Mouse (Mus musculus) neural tube, embryonic 12.5 days (tissue): ENCODE results near the gene Lst1. TPM values are rescaled to one million over a fixed set of nuclear protein-coding genes. Genes with fewer than 3 reads are reported as not detected.

ENCODE experiments used
- ATAC-seq: fragments of 200-750 bp; cut with Nextera tagmentation; 2 replicates; pipeline ENCODE4 v1.8.0; 2017; ENCODE audit warnings: low read depth, mild to moderate bottlenecking, moderate TSS enrichment, moderate library complexity; ENCODE audit not compliant: low FRiP score
- H3K27ac ChIP-seq: fragments of 300-500 bp; sonication (generic); 2 replicates; pipeline ENCODE4 v1.5.1; 2016
- H3K27me3 ChIP-seq: fragments of 300-500 bp; sonication (generic); replicated peaks from 2 replicates; pipeline ENCODE4 v1.6.1; 2016; ENCODE audit warnings: mild to moderate bottlenecking
- H3K36me3 ChIP-seq: fragments of 300-500 bp; sonication (generic); 2 replicates; pipeline ENCODE4 v1.6.1; 2016; ENCODE audit warnings: mild to moderate bottlenecking
- H3K4me1 ChIP-seq: fragments of 300-500 bp; sonication (generic); 2 replicates; pipeline ENCODE4 v1.6.1; 2016
- H3K4me2 ChIP-seq: fragments of 300-500 bp; sonication (generic); replicated peaks from 2 replicates; pipeline ENCODE4 v1.6.1; 2016; ENCODE audit warnings: mild to moderate bottlenecking
- H3K4me3 ChIP-seq: fragments of 300-500 bp; sonication (generic); 2 replicates; pipeline ENCODE4 v1.5.1; 2016
- H3K9ac ChIP-seq: fragments of 300-500 bp; sonication (generic); 2 replicates; pipeline ENCODE4 v1.6.1; 2016; ENCODE audit warnings: mild to moderate bottlenecking
- H3K9me3 ChIP-seq: fragments of 300-500 bp; sonication (generic); 2 replicates; pipeline ENCODE4 v1.6.1; 2016; ENCODE audit warnings: mild to moderate bottlenecking
- WGBS: fragments of 180-500 bp; shearing (Covaris S2); methylation state at CpG from one replicate; pipeline ENCODE4 v1.1.7; 2016; 5-methylcytosine and 5-hydroxymethylcytosine counted together
- polyA plus RNA-seq: library from polyadenylated mRNA; unstranded; fragments of >200 nt; fragmentation: Nextera tagmentation; extraction: Ambion mirVana; gene quantifications from 2 replicates; pipeline ENCODE4 v1.2.1, GENCODE M21; 2016

Lst1 gene
- polyA plus RNA-seq, 1 experiment from 2014 or later, result 6.8 TPM

- no peak overlapping the region for H3K4me2 ChIP-seq
- WGBS, result 77% methylated on average over 8 of the region's 8 CpGs
These were observed 13.8 kb downstream of the Lst1 start for GRCm38 (mm10) chr17:35174201-35174977.

GRCm38 (mm10) chr17:35173329-35173728 is 14.9 kb downstream of the Lst1 start:
- H3K4me1 ChIP-seq, result no peaks in the 10 kb centered on the region
- no peak for ATAC-seq
- no peak overlapping the region for H3K9ac ChIP-seq
- no peak overlapping the region for H3K4me3 ChIP-seq
- WGBS, result 73% methylated on average over 3 of the region's 3 CpGs
- H3K36me3 ChIP-seq, result no peaks in the 10 kb centered on the region
- no peak overlapping the region for H3K4me2 ChIP-seq
- H3K9me3 ChIP-seq, result no peaks in the 10 kb centered on the region
- no peak overlapping the region for H3K27ac ChIP-seq
- no peaks in the 10 kb centered on the region for H3K27me3 ChIP-seq

More at GRCm38 (mm10) chr17:35174201-35174977, 13.8 kb downstream of the Lst1 start:
- H3K27ac ChIP-seq, result no peak overlapping the region
- H3K27me3 ChIP-seq, result no peaks in the 10 kb centered on the region
- H3K4me1 ChIP-seq, result no peaks in the 10 kb centered on the region
- H3K4me3 ChIP-seq, result no peak overlapping the region
- no peak overlapping the region for H3K9ac ChIP-seq
- no peaks in the 10 kb centered on the region for H3K9me3 ChIP-seq
- no peak for ATAC-seq
- H3K36me3 ChIP-seq, result no peaks in the 10 kb centered on the region

GRCm38 (mm10) chr17:35172445-35173234 is 15.6 kb downstream of the Lst1 start:
- 75% methylated on average over 11 of the region's 11 CpGs for WGBS
- no peaks in the 10 kb centered on the region for H3K27me3 ChIP-seq

GRCm38 (mm10) chr17:35168541-35169207 is 19.6 kb downstream of the Lst1 start:
- no peaks in the 10 kb centered on the region for H3K9me3 ChIP-seq
- no peak overlapping the region for H3K27ac ChIP-seq
- H3K4me1 ChIP-seq, result peaks cover 9% of the 10 kb centered on the region
- no peaks in the 10 kb centered on the region for H3K36me3 ChIP-seq
- no peaks in the 10 kb centered on the region for H3K27me3 ChIP-seq
- ATAC-seq, result no peak
- 25% methylated on average over 4 of the region's 4 CpGs for WGBS
- no peak overlapping the region for H3K9ac ChIP-seq
- no peak overlapping the region for H3K4me3 ChIP-seq
- H3K4me2 ChIP-seq, result no peak overlapping the region

More at GRCm38 (mm10) chr17:35172445-35173234, 15.6 kb downstream of the Lst1 start:
- Histone ChIP-seq H3K36me3 (no peaks in the 10 kb centered on the region), H3K9ac (no peak overlapping the region), H3K27ac (no peak overlapping the region), H3K4me3 (no peak overlapping the region), H3K4me2 (no peak overlapping the region), H3K9me3 (no peaks in the 10 kb centered on the region), H3K4me1 (no peaks in the 10 kb centered on the region)
- no peak for ATAC-seq

GRCm38 (mm10) chr17:35167794-35168193 is 20.4 kb downstream of the Lst1 start:
- no peaks in the 10 kb centered on the region for H3K27me3 ChIP-seq
- H3K9me3 ChIP-seq, result no peaks in the 10 kb centered on the region
- H3K4me2 ChIP-seq, result no peak overlapping the region
- no peak overlapping the region for H3K9ac ChIP-seq
- no peaks in the 10 kb centered on the region for H3K36me3 ChIP-seq
- H3K27ac ChIP-seq, result no peak overlapping the region
- H3K4me1 ChIP-seq, result peaks cover 16% of the 10 kb centered on the region
- no peak for ATAC-seq
- WGBS, result 88% methylated on average over 7 of the region's 7 CpGs
- H3K4me3 ChIP-seq, result no peak overlapping the region

DNA sequence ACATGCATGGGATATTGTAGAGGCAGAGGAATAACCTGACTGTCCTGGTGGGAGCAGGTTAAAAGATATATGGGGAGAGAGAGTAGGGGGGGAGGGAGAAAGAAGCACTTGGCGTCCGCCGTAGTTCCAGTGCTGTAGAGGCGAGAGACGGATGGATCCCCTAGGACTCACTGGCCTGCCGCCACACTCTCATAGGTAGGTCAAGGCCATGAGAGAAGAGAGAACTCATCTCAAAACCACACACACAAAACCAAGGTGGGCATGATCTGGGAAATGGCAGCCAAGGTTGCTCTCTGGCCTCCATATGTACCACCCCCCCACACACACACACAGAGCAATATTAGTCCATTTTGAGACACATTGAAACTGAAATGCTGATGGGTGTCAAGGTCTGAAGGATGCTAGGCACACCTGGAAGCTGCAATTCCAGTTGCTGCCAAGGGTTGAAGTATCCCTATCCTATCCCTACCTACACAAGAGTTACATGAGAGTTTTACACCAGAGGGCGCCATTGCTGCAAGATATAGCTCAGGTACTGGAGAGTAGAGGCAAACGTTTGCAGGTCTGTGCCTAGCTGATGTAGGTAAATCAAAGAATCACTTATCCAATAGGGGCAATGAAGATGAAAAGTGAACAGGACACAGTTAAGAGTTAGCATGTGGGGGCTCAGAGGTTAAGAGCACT is 21.7 kb downstream of the Lst1 start:
- Histone ChIP-seq H3K9ac (no peak overlapping the region; the same call in 1 of the 2 replicates), H3K36me3 (peaks cover 6% of the 10 kb centered on the region), H3K9me3 (no peaks in the 10 kb centered on the region), H3K27me3 (no peaks in the 10 kb centered on the region), H3K27ac (no peak overlapping the region), H3K4me2 (peak overlapping the region; percentile 92), H3K4me1 (peaks cover 29% of the 10 kb centered on the region), H3K4me3 (no peak overlapping the region)
- 64% methylated on average over 8 of the region's 8 CpGs for WGBS
- no peak for ATAC-seq

DNA sequence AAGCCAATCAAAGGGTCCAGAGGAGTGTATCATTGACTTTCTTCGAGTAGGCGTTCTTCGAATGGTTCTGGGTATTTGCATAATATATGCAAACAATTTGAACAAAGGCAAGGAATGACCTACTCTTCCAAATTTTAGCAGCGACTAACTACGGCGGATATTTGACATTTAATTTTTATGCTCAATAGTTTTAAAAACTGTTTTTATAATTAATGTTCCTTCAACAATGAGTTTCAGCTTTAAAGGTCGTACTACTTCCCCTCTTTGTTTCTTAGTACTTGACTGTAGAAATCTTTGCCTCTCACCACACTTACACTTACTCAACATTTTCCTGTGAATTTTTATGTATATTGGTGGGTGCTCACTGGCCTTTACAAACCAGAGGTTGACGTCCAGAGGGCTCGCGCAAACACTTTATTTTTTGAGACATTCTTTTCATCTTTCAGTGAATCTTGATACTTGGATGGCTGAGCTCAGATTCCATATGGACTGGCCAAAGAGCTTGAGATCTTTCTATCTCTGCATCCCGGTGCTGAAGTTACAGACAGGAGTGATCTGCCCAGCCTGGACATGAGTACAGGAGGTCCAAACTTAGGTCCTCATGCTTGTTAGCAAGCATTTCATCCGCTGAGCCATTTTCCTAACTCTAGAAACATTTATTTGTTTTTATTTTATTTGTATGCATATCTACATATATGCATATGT is 22.6 kb downstream of the Lst1 start:
- Histone ChIP-seq H3K27me3 (no peaks in the 10 kb centered on the region), H3K9me3 (no peaks in the 10 kb centered on the region), H3K4me2 (peak overlapping the region; percentile 92), H3K27ac (peak overlapping the region; percentile 85), H3K4me1 (peaks cover 30% of the 10 kb centered on the region), H3K4me3 (peak overlapping the region; percentile 99), H3K9ac (peak overlapping the region; percentile 52), H3K36me3 (peaks cover 15% of the 10 kb centered on the region)
- 23% methylated on average over 12 of the region's 12 CpGs for WGBS
- ATAC-seq, result peak; percentile 89

GRCm38 (mm10) chr17:35164568-35165450 is 23.4 kb downstream of the Lst1 start, which contains the start of gene Prrc2a:
Gene Prrc2a, minus strand, starts transcription at chr17:35164897.
- Histone ChIP-seq H3K4me1 (peaks cover 30% of the 10 kb centered on the region), H3K27ac (peak within 1 kb of the TSS; percentile 89), H3K27me3 (no peaks in the 10 kb centered on the region), H3K4me2 (peak within 1 kb of the TSS; percentile 92), H3K36me3 (peaks cover 23% of the 10 kb centered on the region), H3K9me3 (no peaks in the 10 kb centered on the region), H3K9ac (peak within 1 kb of the TSS; percentile 100), H3K4me3 (peak within 1 kb of the TSS; percentile 99)
- under 1% methylated on average over 75 of the region's 89 CpGs for WGBS
- ATAC-seq, result peak; percentile 94

DNA sequence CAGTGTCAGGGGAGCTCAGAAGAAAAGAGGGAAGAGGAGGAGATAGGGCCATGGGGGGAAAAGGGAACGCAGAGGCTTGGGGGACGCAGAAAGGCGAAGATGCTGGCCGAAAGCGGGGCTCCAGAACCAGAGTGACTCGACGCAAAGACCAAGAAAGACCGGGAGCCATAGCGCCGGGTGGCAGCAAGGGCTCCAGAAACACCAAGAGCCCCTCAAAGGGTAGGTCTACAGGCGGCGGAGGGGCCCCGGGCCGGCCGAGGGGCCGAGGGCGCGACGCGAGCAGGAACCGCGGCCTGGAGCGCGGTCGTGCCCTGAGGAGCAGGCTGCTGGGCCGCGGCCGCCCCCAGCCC is 24.0 kb downstream of the Lst1 start:
- H3K27ac ChIP-seq, result peak overlapping the region; percentile 89
- no peak for ATAC-seq
- H3K4me2 ChIP-seq, result peak overlapping the region; percentile 92
- H3K4me3 ChIP-seq, result peak overlapping the region; percentile 99
- H3K9me3 ChIP-seq, result no peaks in the 10 kb centered on the region
- peak overlapping the region; percentile 100 for H3K9ac ChIP-seq
- H3K36me3 ChIP-seq, result peaks cover 29% of the 10 kb centered on the region
- no peaks in the 10 kb centered on the region for H3K27me3 ChIP-seq
- H3K4me1 ChIP-seq, result peaks cover 30% of the 10 kb centered on the region
- 0% methylated on average over 26 of the region's 28 CpGs for WGBS

GRCm38 (mm10) chr17:35163326-35164081 is 24.7 kb downstream of the Lst1 start:
- peak overlapping the region; percentile 92 for H3K4me2 ChIP-seq
- H3K9ac ChIP-seq, result peak overlapping the region; percentile 100
- no peak overlapping the region; the same call in 1 of the 2 replicates for H3K27ac ChIP-seq
- H3K9me3 ChIP-seq, result no peaks in the 10 kb centered on the region
- ATAC-seq, result no peak
- 24% methylated on average over 8 of the region's 8 CpGs for WGBS
- peak overlapping the region; percentile 99 for H3K4me3 ChIP-seq
- peaks cover 30% of the 10 kb centered on the region for H3K4me1 ChIP-seq
- H3K36me3 ChIP-seq, result peaks cover 36% of the 10 kb centered on the region
- H3K27me3 ChIP-seq, result no peaks in the 10 kb centered on the region
